Mouse (Mus musculus) heart, postnatal 0 days (tissue): Measurements from ENCODE around the gene Shc2.

ENCODE experiments used
- CTCF ChIP-seq: IDR thresholded peaks from 2 replicates; pipeline ENCODE4 v1.5.1; 2016; ENCODE audit warnings: antibody characterized with exemption, control low read depth, low read depth
- EP300 ChIP-seq: IDR thresholded peaks from 2 replicates; pipeline ENCODE4 v1.6.1; 2016; ENCODE audit warnings: antibody characterized with exemption, low read depth

GRCm38 (mm10) chr10:79569921-79570320, 67.8 kb downstream of the Shc2 start:
- TF ChIP-seq CTCF (no peak), EP300 (no peak)
